Mouse (Mus musculus) left cerebral cortex, adult 2 months (tissue): ENCODE measurements around the gene Rab14. TPM values are rescaled to one million over a fixed set of nuclear protein-coding genes. Genes with fewer than 3 reads are reported as not detected.

Experiments used
- DNase-seq, 2 experiments: peaks; one replicate each; pipeline ENCODE4 v3.0.0; 2021 to 2022; ENCODE audit warnings: low spot score in 2 of 2, mixed read lengths in 1 of 2; ENCODE audit errors: extremely low spot score in 1 of 2
- H3K27ac ChIP-seq: fragments of 200-600 bp; 2 replicates; pipeline ENCODE4 v1.8.1; 2022
- H3K4me3 ChIP-seq: fragments of 200-600 bp; 2 replicates; pipeline ENCODE4 v1.8.1; 2022
- CTCF ChIP-seq: fragments of 200-600 bp; IDR thresholded peaks from 2 replicates; pipeline ENCODE4 v1.8.1; 2022; ENCODE audit warnings: antibody characterized with exemption, mild to moderate bottlenecking, moderate library complexity
- intact Hi-C: fragments of 180-260 bp; cut with DNase I; formaldehyde crosslinking; loops from one replicate; pipeline ENCODE4 v1.15.1; 2025
- total RNA-seq, 2 experiments: library from RNA; stranded (reverse); gene quantifications; 2 replicates each; pipeline ENCODE4 v1.2.3; 2021

Gene Rab14
- total RNA-seq, 2 experiments from 2014 or later: 219 to 229 TPM

GRCm38 (mm10) chr2:35165416-35165815, 35.5 kb downstream of the Rab14 start:
- intact Hi-C loops: no loop called here
- H3K27ac ChIP-seq: no peak overlapping the region
- H3K4me3 ChIP-seq: no peak overlapping the region
- no peak for DNase-seq
- TF ChIP-seq CTCF: no peak

- no peak for DNase-seq
- Histone ChIP-seq H3K4me3 (no peak overlapping the region), H3K27ac (no peak overlapping the region)
- no peak for TF ChIP-seq CTCF
- intact Hi-C loops: no loop called here
Observed at GRCm38 (mm10) chr2:35163396-35163795, 37.5 kb downstream of the Rab14 start.

- DNase-seq: no peak
- Histone ChIP-seq H3K4me3 (no peak overlapping the region), H3K27ac (no peak overlapping the region)
- intact Hi-C loops: no loop called here
- no peak for TF ChIP-seq CTCF
Observed at GRCm38 (mm10) chr2:35161846-35162488, 39.0 kb downstream of the Rab14 start.

- TF ChIP-seq CTCF: no peak
- Histone ChIP-seq H3K4me3 (no peak overlapping the region), H3K27ac (no peak overlapping the region)
- intact Hi-C loops: no loop called here
- DNase-seq: no peak
Observed at GRCm38 (mm10) chr2:35160206-35160605, 40.7 kb downstream of the Rab14 start.

- intact Hi-C loops: no loop called here
- no peak overlapping the region for H3K27ac ChIP-seq
- DNase-seq: no peak
- H3K4me3 ChIP-seq: no peak overlapping the region
- TF ChIP-seq CTCF: no peak
Observed at GRCm38 (mm10) chr2:35158358-35158757, 42.6 kb downstream of the Rab14 start.

GRCm38 (mm10) chr2:35157836-35158235, 43.1 kb downstream of the Rab14 start:
- no peak for TF ChIP-seq CTCF
- H3K4me3 ChIP-seq: no peak overlapping the region
- intact Hi-C loops: no loop called here
- H3K27ac ChIP-seq: no peak overlapping the region
- no peak for DNase-seq

GRCm38 (mm10) chr2:35156985-35157384, 43.9 kb downstream of the Rab14 start:
- Histone ChIP-seq H3K27ac (no peak overlapping the region), H3K4me3 (no peak overlapping the region)
- intact Hi-C loops: no loop called here
- no peak for DNase-seq
- no peak for TF ChIP-seq CTCF

- Histone ChIP-seq H3K27ac (no peak overlapping the region), H3K4me3 (no peak overlapping the region)
- TF ChIP-seq CTCF: no peak
- DNase-seq: no peak
- intact Hi-C loops: no loop called here
Observed at GRCm38 (mm10) chr2:35153844-35154554, 46.9 kb downstream of the Rab14 start.

GRCm38 (mm10) chr2:35153179-35153578, 47.7 kb downstream of the Rab14 start:
- H3K27ac ChIP-seq: no peak overlapping the region
- intact Hi-C loops: no loop called here
- no peak for DNase-seq
- TF ChIP-seq CTCF: no peak
- no peak overlapping the region for H3K4me3 ChIP-seq

- Histone ChIP-seq H3K4me3 (no peak overlapping the region), H3K27ac (no peak overlapping the region)
- no peak for TF ChIP-seq CTCF
- intact Hi-C loops: no loop called here
- no peak for DNase-seq
Observed at GRCm38 (mm10) chr2:35151303-35151882, 49.5 kb downstream of the Rab14 start.

GRCm38 (mm10) chr2:35148806-35149205, 52.1 kb downstream of the Rab14 start:
- Histone ChIP-seq H3K27ac (no peak overlapping the region), H3K4me3 (no peak overlapping the region)
- no peak for DNase-seq
- no peak for TF ChIP-seq CTCF
- intact Hi-C loops: no loop called here

- DNase-seq: no peak
- Histone ChIP-seq H3K27ac (no peak overlapping the region), H3K4me3 (no peak overlapping the region)
- no peak for TF ChIP-seq CTCF
- intact Hi-C loops: no loop called here
Observed at GRCm38 (mm10) chr2:35141673-35142072, 59.2 kb downstream of the Rab14 start.

GRCm38 (mm10) chr2:35138576-35138975, 62.3 kb downstream of the Rab14 start:
- intact Hi-C loops: no loop called here
- H3K4me3 ChIP-seq: no peak overlapping the region
- no peak for DNase-seq
- TF ChIP-seq CTCF: no peak
- no peak overlapping the region for H3K27ac ChIP-seq
